Mouse (Mus musculus) layer of hippocampus, adult 11-12 months (tissue): Measurements from ENCODE around the gene Gstcd.
A peak's percentile ranks its signal among the peaks of the same experiment; 100 is the strongest.

ENCODE experiments used
- DNase-seq: peaks from one replicate; pipeline ENCODE4 v3.0.0; 2022; ENCODE audit warnings: low spot score

Gene Gstcd

GRCm38 (mm10) chr3:133091664-133092273, at the start of gene Gstcd, which contains the start of gene Ints12:
Gstcd (minus strand) TSS chr3:133092033.
Ints12 (plus strand) TSS chr3:133091840.
- DNase-seq = peak; percentile 95

DNA sequence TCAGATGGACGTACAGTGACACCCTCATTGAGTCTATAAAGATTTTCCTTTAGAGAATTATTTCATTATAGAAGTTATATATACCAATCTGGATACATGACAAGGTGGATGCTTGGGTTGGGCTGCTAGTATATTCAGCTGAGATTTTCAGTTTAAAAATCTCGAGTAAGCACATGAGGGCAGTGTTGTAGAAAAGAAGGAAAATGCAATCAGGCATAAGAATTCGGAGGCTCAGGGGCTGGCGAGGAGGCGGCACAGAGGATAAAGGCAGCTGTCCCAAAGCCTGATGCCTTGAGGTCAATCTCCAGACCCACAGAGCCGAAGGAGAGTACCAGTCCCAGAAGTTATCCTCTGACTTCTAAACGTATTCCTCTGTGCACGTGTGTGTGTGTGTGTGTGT, 40.8 kb upstream of the Gstcd start:
- DNase-seq = no peak

DNA sequence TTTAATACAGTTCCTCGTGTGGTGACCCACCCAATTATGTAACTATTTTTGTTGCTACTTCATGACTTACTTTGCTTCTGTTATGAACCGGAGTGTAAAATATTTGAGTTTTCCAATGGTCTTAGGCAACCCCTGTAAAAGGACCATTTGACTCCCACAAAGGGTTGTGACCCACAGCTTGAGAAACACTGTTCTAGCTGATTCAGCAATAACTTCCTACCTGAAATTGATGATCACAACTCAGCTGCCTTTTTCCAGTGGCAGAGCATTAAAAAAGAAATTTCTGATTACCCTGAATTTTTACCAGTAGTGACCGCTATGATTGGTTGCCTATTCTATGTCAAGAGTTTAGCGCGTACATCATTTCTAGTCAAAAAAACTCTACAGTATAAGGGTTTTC, 39.5 kb upstream of the Gstcd start:
- DNase-seq = no peak

DNA sequence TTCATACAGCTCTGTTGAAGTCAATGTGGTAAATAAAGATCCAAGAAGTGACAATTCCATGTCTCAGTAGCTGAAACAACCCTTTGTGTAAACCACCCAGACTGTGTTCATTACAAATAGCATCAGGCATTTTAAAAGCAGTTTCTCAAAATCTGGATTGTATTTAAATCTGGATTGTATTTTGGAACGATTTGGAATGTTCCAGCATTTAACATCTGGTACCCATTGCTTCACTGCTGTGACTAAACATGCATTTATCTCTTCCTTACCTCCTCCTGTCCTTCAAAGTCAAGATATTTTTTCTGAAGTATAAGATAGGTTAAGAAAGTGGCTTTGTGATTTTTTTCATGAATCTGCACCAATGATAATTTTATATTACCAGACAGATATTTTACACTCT, 21.4 kb upstream of the Gstcd start:
- DNase-seq = no peak

DNA sequence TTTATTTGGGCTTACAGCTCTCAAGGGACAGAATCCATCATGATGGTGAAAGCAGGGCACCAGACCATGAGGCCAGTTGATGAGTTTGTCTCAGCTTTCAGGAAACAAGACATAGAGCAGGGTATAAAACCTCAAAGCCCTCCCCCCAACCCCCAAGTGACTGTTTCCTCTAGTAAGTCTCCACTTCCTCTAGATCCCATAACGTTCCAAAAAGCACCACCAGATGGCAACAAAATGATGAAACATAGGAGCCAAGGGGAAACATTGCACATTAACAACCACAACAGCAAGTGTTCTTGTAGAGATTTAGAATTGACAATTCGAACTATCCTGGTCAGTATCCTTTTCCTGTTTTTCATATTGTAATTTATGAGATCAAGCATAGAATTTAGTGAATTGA, 19.9 kb upstream of the Gstcd start:
- DNase-seq = peak; percentile 24

GRCm38 (mm10) chr3:133109844-133110243, 18.0 kb upstream of the Gstcd start:
- no peak for DNase-seq

DNA sequence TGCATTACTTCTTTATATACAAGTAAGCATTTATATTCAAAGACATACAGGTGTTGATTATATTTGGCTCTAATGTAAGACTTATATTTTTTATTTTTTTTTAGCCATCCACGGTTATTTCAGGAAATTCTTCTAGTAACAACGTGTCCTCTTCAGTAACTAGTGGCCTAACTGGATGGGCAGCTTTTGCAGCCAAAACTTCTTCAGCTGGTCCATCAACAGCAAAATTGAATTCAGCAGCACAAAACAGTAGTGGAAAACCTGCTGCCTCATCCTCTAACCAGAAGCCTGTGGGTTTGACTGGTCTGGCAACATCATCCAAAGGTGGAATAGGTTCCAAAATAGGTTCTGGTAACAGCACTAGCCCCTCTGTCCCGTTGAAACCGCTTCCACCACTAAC, 16.9 kb upstream of the Gstcd start:
- no peak for DNase-seq

GRCm38 (mm10) chr3:133104436-133104835, 12.6 kb upstream of the Gstcd start:
- DNase-seq = no peak

DNA sequence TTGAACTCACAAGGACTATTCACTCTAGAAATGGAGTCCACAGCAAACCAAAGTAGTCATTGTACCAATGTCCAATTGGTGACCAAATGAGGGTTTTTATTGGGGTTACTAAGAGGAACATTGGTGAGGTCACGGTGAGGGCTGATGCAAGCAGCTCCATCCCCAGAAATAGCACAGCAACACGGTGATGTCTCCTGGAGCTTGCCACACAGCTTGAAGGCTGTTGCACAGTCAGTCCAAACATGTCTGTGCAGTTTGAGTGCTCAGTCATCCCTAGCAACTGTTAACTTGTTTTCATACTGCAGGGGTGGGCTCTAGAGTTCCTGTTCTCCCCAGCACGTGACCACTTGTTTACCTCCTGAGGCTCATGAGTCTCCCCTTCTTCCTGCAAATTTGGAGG, 11.9 kb upstream of the Gstcd start:
- DNase-seq = no peak

GRCm38 (mm10) chr3:133098909-133099308, 7.1 kb upstream of the Gstcd start:
- no peak for DNase-seq

DNA sequence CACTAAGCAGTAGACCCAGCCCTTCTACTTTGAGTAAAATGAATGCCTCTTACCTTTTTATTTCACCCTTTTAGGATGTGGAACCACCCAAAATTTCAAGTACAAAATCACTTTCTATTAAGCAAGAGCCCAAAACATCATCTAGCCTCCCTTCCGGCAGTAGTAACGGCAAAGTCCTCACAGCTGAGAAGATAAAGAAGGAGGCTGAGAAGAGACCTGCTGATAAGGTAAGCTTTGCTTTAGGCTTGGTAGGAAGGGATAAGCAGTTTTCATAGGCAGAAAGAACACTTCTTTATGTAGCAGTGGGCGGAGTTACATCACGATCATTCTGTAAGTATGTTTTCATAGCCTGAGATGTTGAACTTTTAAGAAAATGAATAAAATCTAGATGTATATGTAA, 6.5 kb upstream of the Gstcd start:
- DNase-seq = no peak

DNA sequence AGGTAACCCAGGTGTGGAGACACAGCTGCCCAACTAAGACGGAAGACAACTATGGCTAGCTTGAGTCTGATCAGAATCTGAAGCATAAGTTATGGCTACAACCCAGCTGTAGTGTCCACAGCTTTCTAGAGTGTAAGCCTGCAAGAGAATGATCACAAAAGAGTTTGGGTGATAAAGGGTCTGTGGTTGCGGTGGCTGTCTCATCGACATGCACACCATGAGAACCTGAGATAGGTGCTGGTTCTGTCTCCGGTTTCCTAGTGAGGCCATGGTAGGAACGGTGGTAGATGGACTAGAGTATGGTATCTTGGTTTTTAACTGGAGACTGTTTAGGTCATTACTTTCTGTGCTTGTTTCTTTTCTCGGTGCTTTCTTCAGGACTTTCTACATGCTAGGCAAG, 6.1 kb upstream of the Gstcd start:
- no peak for DNase-seq

DNA sequence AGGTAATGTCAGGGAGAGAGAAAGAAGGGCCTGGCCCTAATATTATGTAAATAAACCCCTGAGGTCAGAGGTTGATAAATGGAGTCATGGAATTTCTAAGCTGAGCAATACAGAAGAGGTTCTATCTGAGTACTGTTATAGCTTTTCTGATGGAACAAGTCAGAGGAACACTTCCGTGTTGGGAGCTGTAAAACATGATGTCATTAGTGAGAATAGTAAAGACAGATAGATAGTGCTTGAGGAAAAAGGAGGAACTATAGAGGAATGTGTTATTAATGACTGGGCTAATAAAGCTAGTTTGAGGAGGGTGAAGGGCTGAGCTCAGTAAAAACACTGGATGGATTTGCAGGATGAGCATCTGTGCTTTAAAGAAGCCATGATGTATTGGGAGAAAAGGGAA, 2.5 kb upstream of the Gstcd start:
- DNase-seq = no peak

GRCm38 (mm10) chr3:133092936-133093335, 1.1 kb upstream of the Gstcd start:
- no peak for DNase-seq

- DNase-seq = no peak
Measured at GRCm38 (mm10) chr3:133092274-133092853, 531 bp upstream of the Gstcd start.

DNA sequence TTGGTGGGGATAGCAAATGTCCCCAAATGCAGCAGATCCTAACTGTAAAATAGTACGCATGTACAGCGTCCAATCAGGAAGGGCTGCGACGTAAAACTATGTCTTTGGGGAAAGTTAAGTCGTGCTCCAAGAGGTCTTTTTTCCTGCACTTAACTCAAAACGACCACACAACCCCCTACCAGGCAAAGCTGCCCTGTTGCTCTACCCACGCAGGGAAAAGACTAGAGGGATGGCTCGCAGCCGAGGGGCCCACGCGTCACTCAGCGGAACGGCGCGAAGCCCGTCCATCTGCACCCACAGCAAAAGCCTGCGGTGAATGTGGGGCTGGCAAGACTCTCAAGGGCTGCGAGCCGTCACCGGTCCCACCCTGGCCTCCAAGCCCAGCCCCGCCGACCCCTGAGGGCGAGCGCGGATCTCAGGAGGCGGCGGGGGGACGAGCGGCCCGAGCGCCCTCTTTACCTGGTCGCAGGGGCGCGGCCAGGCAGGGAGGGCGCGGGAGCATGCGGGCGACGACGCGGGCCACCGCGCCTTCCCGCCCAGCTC, 641 bp downstream of the Gstcd start:
- DNase-seq = peak; percentile 69

DNA sequence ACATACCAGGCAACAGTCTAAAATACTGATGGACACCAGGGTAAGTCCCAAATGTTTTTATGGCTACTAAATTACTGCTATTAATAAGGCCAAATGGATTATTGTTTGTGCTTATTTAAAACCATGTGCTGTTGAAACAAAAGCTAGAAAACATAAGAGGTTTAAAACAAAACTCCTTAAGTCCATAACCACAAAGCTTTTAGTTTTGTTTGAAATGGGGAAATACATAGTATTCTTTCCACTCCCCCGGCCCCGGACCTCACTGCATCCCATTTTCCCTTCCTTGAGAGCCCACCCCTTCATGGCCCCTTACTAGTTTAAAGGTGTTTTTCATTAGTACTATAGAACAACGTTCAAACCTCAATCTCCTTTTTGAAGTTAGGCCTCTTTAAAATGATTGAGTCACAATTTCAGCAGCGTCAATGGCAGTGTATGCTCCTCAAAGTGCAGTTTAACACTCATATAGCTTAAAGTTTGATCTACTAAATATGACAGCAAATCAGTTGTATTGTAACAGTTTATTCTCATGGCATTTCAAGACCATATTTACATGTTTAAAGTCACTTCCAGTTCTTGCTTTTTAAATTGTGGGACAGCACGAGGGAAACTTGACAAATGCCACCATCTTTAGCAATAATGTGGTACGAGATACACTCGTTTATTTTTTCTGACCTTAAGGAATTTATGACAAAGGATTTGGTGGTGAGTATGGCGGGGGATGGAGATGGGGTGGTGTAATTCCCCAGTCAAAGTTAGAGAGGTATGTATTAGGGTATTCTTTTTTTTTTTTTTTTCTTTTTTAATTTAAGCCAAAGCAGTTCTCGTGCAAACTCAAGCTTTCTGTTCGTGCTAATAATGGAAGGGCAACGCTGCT, 1.3 kb downstream of the Gstcd start:
- DNase-seq = no peak

DNA sequence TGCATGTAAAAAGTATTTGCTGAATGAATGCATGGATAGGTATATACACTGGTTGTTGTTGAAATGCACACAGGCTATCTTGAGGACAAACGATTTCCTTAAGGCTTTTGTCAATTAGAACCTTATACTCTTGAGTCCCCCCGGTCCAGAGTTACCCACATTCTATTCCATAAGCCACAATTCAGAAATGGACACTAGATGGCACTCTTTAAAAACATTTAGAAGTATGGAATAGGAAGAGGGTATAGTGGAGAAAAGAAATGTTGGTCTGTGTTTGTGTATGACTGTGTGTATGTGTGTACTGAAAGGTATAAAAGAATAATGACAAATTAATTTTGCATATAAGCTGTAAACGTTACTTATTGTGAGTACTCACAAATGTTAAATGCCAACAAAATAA, 6.0 kb downstream of the Gstcd start:
- no peak for DNase-seq

- DNase-seq = no peak
Measured at GRCm38 (mm10) chr3:133082736-133083135, 9.1 kb downstream of the Gstcd start.

DNA sequence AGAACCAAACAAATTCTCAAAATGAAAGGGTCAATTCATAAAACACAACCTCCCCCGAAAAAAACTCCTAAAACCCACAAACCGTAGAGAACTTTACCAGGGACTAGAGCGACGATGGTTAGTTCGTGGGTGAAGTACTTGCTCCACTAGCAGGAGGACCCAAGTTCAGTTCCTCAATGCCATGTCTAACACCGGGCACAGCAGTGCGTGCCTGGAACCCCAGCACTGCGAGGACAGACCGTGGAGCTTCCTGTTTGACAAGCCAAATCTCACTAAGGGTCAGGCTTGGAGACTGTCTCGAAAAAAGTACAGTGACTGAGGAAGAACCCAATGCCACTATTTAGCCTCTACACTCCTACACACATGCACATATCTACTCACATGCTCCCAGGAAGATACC, 16.3 kb downstream of the Gstcd start:
- DNase-seq = no peak

- no peak for DNase-seq
Measured at GRCm38 (mm10) chr3:133052068-133052467, 39.8 kb downstream of the Gstcd start.

DNA sequence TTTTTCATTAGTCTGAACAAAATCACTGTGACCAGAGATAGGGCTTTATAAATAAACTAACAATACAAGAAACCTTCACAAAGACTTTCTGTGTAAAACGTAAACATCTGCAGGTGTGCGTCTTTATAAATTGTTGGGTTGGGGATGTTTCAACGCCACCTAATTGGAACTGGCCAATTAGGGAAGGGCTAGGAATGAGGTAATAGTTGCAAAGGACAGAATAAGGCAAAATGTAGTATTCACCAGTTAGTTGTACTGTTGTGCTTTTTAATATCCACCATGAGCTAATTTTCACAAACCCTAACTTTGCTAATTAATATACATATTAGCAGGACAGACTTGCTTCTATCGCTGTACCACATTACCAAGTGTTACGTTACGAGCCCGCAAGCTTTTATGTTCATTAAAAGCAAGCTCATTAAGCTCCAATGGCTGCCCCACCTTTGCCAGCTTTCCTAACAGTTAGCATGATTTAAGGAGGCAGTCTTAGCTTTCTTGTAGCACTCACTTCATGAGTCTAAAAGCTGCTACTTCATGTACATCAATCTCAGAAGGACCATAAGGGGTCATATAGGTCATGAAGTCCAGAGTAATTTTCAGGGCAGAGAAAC, 58.6 kb downstream of the Gstcd start:
- DNase-seq = no peak

- no peak for DNase-seq
Measured at GRCm38 (mm10) chr3:133026977-133027376, 64.9 kb downstream of the Gstcd start.
